Mouse (Mus musculus) intestine, embryonic 14.5 days (tissue): ENCODE measurements around the gene Msi2. TPM values are rescaled to one million over a fixed set of nuclear protein-coding genes. Genes with fewer than 3 reads are reported as not detected.
A peak's percentile ranks its signal among the peaks of the same experiment; 100 is the strongest.

Experiments used
- ATAC-seq: fragments of 200-750 bp; cut with Nextera tagmentation; replicated peaks from 2 replicates; pipeline ENCODE4 v1.8.0; 2017; ENCODE audit warnings: low read depth, moderate number of reproducible peaks, moderate TSS enrichment, moderate library complexity; ENCODE audit not compliant: low FRiP score, low TSS enrichment
- DNase-seq: peaks from one replicate; pipeline ENCODE4 v3.0.0-alpha.2; 2018; ENCODE audit warnings: low spot score
- H3K27ac ChIP-seq: fragments of 300-500 bp; sonication (generic); 2 replicates; pipeline ENCODE4 v1.5.1; 2014; ENCODE audit warnings: low read depth, mild to moderate bottlenecking, control low read depth
- H3K27me3 ChIP-seq: fragments of 300-500 bp; sonication (generic); replicated peaks from 2 replicates; pipeline ENCODE4 v1.6.1; 2014; ENCODE audit warnings: low read length, control low read depth; ENCODE audit not compliant: control insufficient read depth, insufficient read depth
- H3K36me3 ChIP-seq: fragments of 300-500 bp; sonication (generic); 2 replicates; pipeline ENCODE4 v1.6.1; 2014; ENCODE audit warnings: low read length, control low read depth; ENCODE audit not compliant: control insufficient read depth, insufficient read depth
- H3K4me1 ChIP-seq: fragments of 300-500 bp; sonication (generic); replicated peaks from 2 replicates; pipeline ENCODE4 v1.6.1; 2014; ENCODE audit warnings: low read length, control low read depth, mixed read lengths; ENCODE audit not compliant: control insufficient read depth, insufficient read depth
- H3K4me2 ChIP-seq: fragments of 300-500 bp; sonication (generic); 2 replicates; pipeline ENCODE4 v1.6.1; 2014; ENCODE audit warnings: low read length
- H3K4me3 ChIP-seq: fragments of 300-500 bp; sonication (generic); 2 replicates; pipeline ENCODE4 v1.5.1; 2014; ENCODE audit warnings: low read depth, low read length, control low read depth, mixed read lengths
- H3K9ac ChIP-seq: fragments of 300-500 bp; sonication (generic); 2 replicates; pipeline ENCODE4 v1.6.1; 2014; ENCODE audit warnings: mild to moderate bottlenecking, low read length
- H3K9me3 ChIP-seq: fragments of 300-500 bp; sonication (generic); 2 replicates; pipeline ENCODE4 v1.6.1; 2016; ENCODE audit warnings: low read length, control low read depth; ENCODE audit not compliant: control insufficient read depth
- WGBS: fragments of 180-500 bp; shearing (Covaris S2); extraction: QIAGEN DNeasy Blood & Tissue Kit; methylation state at CpG from one replicate; pipeline ENCODE4 v1.1.7; 2014; 5-methylcytosine and 5-hydroxymethylcytosine counted together
- polyA plus RNA-seq: library from polyadenylated mRNA; unstranded; fragments of >200 nt; fragmentation: Nextera tagmentation; extraction: Ambion mirVana; gene quantifications from 2 replicates; pipeline ENCODE4 v1.2.1, GENCODE M21; 2014

The Msi2 gene
- polyA plus RNA-seq, 1 experiment from 2014 or later: 13.6 TPM

DNA sequence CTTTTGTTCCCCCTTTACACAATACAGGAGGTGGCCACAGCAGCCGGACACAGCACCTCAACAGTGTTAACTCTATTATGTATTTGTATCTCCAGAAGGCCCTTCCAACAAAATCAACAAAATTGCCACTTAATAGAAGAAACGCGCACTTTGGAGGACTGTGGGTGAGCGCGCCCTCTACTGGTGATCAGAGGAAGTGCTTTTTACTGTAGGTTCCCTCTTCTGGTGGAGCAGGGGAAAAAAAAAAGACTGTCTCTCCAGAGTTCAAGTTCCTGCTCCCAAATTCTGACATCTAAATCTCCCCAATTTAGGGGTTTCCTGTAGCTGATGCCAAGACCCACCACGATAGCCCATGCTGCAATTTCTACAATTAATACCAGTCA is 10.2 kb upstream of the Msi2 start:
- Histone ChIP-seq H3K4me3 (no peak overlapping the region), H3K4me1 (peaks cover 14% of the 10 kb centered on the region; the same call in 1 of the 2 replicates), H3K9me3 (no peaks in the 10 kb centered on the region), H3K36me3 (no peaks in the 10 kb centered on the region), H3K4me2 (no peak overlapping the region), H3K9ac (no peak overlapping the region), H3K27me3 (no peaks in the 10 kb centered on the region), H3K27ac (no peak overlapping the region)
- peak; percentile 86 for DNase-seq
- ATAC-seq: 0 out of 2 replicates have a peak, but pooled peaks have one; percentile 40
- WGBS: 6% methylated on average over 6 of the region's 6 CpGs

GRCm38 (mm10) chr11:88727768-88728507 is 9.6 kb upstream of the Msi2 start:
- no peaks in the 10 kb centered on the region for H3K36me3 ChIP-seq
- H3K9ac ChIP-seq: no peak overlapping the region
- no peak overlapping the region for H3K4me2 ChIP-seq
- WGBS: 44% methylated on average over 20 of the region's 20 CpGs
- ATAC-seq (0 out of 2 replicates have a peak, but pooled peaks have one; percentile 19), DNase-seq (no peak)
- no peak overlapping the region for H3K27ac ChIP-seq
- peaks cover 14% of the 10 kb centered on the region; the same call in 1 of the 2 replicates for H3K4me1 ChIP-seq
- no peak overlapping the region for H3K4me3 ChIP-seq
- no peaks in the 10 kb centered on the region for H3K9me3 ChIP-seq
- no peaks in the 10 kb centered on the region for H3K27me3 ChIP-seq

DNA sequence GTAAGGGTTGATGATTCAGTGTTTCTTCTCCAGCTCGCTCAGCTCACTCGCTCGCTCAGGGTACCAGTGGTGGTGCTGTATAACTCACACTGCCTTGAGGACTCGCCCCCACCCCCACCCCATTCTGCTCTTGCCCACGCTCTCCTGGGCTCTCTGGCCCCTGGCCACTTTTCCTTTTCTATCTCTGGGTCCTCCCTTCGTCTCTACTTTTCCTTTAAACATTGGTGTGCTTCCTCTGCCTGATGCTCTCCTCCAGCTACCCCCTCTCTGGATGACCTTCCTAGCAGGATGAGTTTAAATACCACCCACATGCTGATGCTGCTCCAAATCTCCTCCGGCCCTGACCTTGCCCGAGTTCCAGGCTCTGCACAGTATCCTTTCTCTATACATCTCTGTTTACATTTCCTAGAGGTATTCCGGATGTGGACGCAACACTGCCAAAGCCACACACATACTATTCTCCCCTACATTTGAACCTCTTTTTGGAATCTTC is 2.9 kb upstream of the Msi2 start:
- H3K4me3 ChIP-seq: no peak overlapping the region
- H3K27me3 ChIP-seq: no peaks in the 10 kb centered on the region
- peaks cover 30% of the 10 kb centered on the region for H3K4me1 ChIP-seq
- H3K36me3 ChIP-seq: no peaks in the 10 kb centered on the region
- DNase-seq (no peak), ATAC-seq (no peak)
- no peaks in the 10 kb centered on the region for H3K9me3 ChIP-seq
- H3K4me2 ChIP-seq: no peak overlapping the region
- no peak overlapping the region for H3K9ac ChIP-seq
- H3K27ac ChIP-seq: no peak overlapping the region; the same call in 1 of the 2 replicates
- 22% methylated on average over 10 of the region's 10 CpGs for WGBS

GRCm38 (mm10) chr11:88720261-88721143 is 2.2 kb upstream of the Msi2 start:
- WGBS: 64% methylated on average over 13 of the region's 13 CpGs
- Histone ChIP-seq H3K9me3 (no peaks in the 10 kb centered on the region), H3K36me3 (no peaks in the 10 kb centered on the region), H3K4me2 (no peak overlapping the region), H3K4me1 (peaks cover 33% of the 10 kb centered on the region), H3K9ac (no peak overlapping the region), H3K27ac (no peak overlapping the region; the same call in 1 of the 2 replicates), H3K4me3 (no peak overlapping the region), H3K27me3 (no peaks in the 10 kb centered on the region)
- ATAC-seq (no peak), DNase-seq (no peak)

DNA sequence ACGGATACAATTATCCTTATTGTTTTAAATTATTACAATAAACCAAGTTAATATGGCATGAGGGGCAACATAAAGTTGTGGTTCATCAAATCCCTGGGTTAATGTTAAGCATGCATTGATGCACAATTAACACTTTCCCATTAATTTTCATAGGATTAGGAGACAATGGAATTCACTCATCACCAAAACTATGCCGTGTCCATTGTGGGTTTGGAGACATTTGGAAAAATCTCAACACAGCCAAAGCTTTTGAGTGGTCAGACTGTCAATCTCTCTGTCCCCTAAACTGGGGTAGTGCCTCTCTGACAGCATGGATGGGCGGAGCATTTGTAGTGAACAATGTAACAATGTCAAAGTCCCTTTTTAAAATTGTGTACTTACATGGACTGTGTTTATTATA is 1.3 kb upstream of the Msi2 start:
- peaks cover 36% of the 10 kb centered on the region for H3K4me1 ChIP-seq
- no peak overlapping the region for H3K27ac ChIP-seq
- 64% methylated on average over 3 of the region's 3 CpGs for WGBS
- ATAC-seq: no peak
- H3K4me3 ChIP-seq: no peak overlapping the region
- no peak for DNase-seq
- no peaks in the 10 kb centered on the region for H3K9me3 ChIP-seq
- no peaks in the 10 kb centered on the region for H3K36me3 ChIP-seq
- no peaks in the 10 kb centered on the region for H3K27me3 ChIP-seq
- H3K4me2 ChIP-seq: peak overlapping the region; percentile 88; the same call in 1 of the 2 replicates
- H3K9ac ChIP-seq: no peak overlapping the region

DNA sequence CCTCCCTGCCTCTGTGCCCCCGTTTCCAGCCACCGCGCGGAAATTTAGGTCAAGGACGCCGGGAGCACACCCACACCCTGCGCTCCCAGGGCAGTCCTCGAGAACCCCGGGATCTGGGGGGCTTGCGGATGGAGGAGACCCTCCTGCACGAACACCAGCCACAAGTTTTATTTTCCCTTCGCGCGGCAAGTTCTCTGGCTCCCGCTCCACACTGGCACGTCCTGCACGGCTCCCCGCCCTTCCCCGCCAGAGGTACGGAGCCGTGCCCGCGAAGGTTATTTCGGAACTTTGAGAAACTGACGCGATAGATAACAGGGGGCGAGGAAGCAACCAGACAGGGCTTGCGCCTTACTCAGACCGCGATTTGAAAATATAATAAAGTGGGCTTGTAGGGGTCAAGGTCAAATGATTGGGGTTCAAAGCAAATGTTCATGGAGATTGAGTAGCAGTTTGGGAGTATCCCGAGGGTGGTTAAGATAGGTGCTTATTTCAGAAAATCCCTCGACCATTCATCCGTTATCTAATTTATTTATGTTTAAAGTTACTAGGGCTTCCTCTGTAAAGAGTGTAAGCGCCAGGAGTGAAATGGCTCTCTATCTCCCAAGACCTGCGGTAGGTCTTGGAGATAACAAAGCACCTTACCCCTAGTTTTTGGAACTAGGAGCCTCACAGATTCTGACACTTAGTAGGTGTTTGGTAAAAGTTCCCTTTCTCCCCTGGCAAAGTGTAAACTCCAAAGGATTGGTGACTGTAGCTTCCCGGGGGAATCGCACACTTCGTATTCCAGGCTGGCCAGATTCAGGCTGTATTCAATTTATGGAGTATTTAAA is 668 bp upstream of the Msi2 start:
- 4% methylated on average over 38 of the region's 38 CpGs for WGBS
- DNase-seq (no peak), ATAC-seq (peak; percentile 38; the same call in 1 of the 2 replicates)
- Histone ChIP-seq H3K9me3 (no peaks in the 10 kb centered on the region), H3K4me2 (peak overlapping the region; percentile 88), H3K4me1 (peaks cover 37% of the 10 kb centered on the region), H3K27ac (peak overlapping the region; percentile 87), H3K4me3 (peak overlapping the region; percentile 84), H3K27me3 (no peaks in the 10 kb centered on the region), H3K9ac (peak overlapping the region; percentile 98), H3K36me3 (no peaks in the 10 kb centered on the region)

GRCm38 (mm10) chr11:88717644-88718049 is 666 bp downstream of the Msi2 start:
- WGBS: under 1% methylated on average over 37 of the region's 38 CpGs
- Histone ChIP-seq H3K27ac (peak overlapping the region; percentile 87), H3K4me2 (peak overlapping the region; percentile 79), H3K9me3 (no peaks in the 10 kb centered on the region), H3K27me3 (no peaks in the 10 kb centered on the region), H3K4me1 (peaks cover 44% of the 10 kb centered on the region), H3K36me3 (peaks cover under 1% of the 10 kb centered on the region; the same call in 1 of the 2 replicates), H3K4me3 (peak overlapping the region; percentile 84), H3K9ac (peak overlapping the region; percentile 98)
- peak; percentile 26; the same call in 1 of the 2 replicates for ATAC-seq
- peak; percentile 85 for DNase-seq
